Mouse (Mus musculus) cerebellum, adult 9-11 months (tissue): ENCODE measurements at regions not wholly inside any gene's neighbourhood (a gene's known extent, or its start where the extent isn't known, plus 50 kb on each side); places are given as distances from the start of the nearest gene placed in this dataset.
"Not testable (repeated sequence)": the region's sequence is repeated elsewhere in the genome, so short reads cannot be mapped to it uniquely, and the experiment has no call there.

Experiments used
- DNase-seq: peaks from one replicate; pipeline ENCODE4 v3.0.0; 2022

GRCm38 (mm10) chr10:6262029-6262428 lies 339.8 kb upstream of the Rgs17 start:
- DNase-seq: no peak

- DNase-seq: no peak
Measured at GRCm38 (mm10) chr10:6265662-6266061, 343.5 kb upstream of the Rgs17 start.

GRCm38 (mm10) chr10:6291388-6291787 lies 369.2 kb upstream of the Rgs17 start:
- no peak for DNase-seq

- DNase-seq: peak; percentile 79
Measured at GRCm38 (mm10) chr10:6296621-6297020, 374.4 kb upstream of the Rgs17 start.

- no peak for DNase-seq
Measured at GRCm38 (mm10) chr10:6297796-6298195, 375.6 kb upstream of the Rgs17 start.

GRCm38 (mm10) chr10:6298682-6299081 lies 376.5 kb upstream of the Rgs17 start:
- DNase-seq: peak; percentile 35

- DNase-seq: peak; percentile 16
Measured at GRCm38 (mm10) chr10:6301514-6301913, 379.3 kb upstream of the Rgs17 start.

GRCm38 (mm10) chr10:6309351-6309750 lies 387.2 kb upstream of the Rgs17 start:
- no peak for DNase-seq

GRCm38 (mm10) chr10:6341572-6341971 lies 416.7 kb upstream of the Oprm1 start:
- no peak for DNase-seq

- DNase-seq: not testable (repeated sequence)
Measured at GRCm38 (mm10) chr10:6349216-6349615, 409.1 kb upstream of the Oprm1 start.

- DNase-seq: no peak
Measured at GRCm38 (mm10) chr10:6366182-6366581, 392.1 kb upstream of the Oprm1 start.

GRCm38 (mm10) chr10:6371666-6372065 lies 386.6 kb upstream of the Oprm1 start:
- no peak for DNase-seq

GRCm38 (mm10) chr10:6417336-6418105 lies 340.8 kb upstream of the Oprm1 start:
- not testable (repeated sequence) for DNase-seq

GRCm38 (mm10) chr10:6418234-6418633 lies 340.1 kb upstream of the Oprm1 start:
- DNase-seq: not testable (repeated sequence)

GRCm38 (mm10) chr10:6465824-6466223 lies 292.5 kb upstream of the Oprm1 start:
- no peak for DNase-seq

GRCm38 (mm10) chr10:6480350-6480749 lies 278.0 kb upstream of the Oprm1 start:
- DNase-seq: no peak

GRCm38 (mm10) chr10:6488605-6489004 lies 269.7 kb upstream of the Oprm1 start:
- no peak for DNase-seq

- DNase-seq: peak; percentile 33
Measured at GRCm38 (mm10) chr10:6492694-6493093, 265.6 kb upstream of the Oprm1 start.

- DNase-seq: no peak
Measured at GRCm38 (mm10) chr10:6495081-6495480, 263.2 kb upstream of the Oprm1 start.

- no peak for DNase-seq
Measured at GRCm38 (mm10) chr10:6514269-6514668, 244.0 kb upstream of the Oprm1 start.

GRCm38 (mm10) chr10:6562516-6562915 lies 195.8 kb upstream of the Oprm1 start:
- DNase-seq: no peak

- no peak for DNase-seq
Measured at GRCm38 (mm10) chr10:6578616-6579015, 179.7 kb upstream of the Oprm1 start.

- not testable (repeated sequence) for DNase-seq
Measured at GRCm38 (mm10) chr10:6585821-6586220, 172.5 kb upstream of the Oprm1 start.

GRCm38 (mm10) chr10:6590211-6590610 lies 168.1 kb upstream of the Oprm1 start:
- DNase-seq: no peak

- no peak for DNase-seq
Measured at GRCm38 (mm10) chr10:6597256-6597655, 161.1 kb upstream of the Oprm1 start.
